Mouse (Mus musculus) embryonic facial prominence, embryonic 12.5 days (tissue): ENCODE data around the gene Icmt. TPM values are rescaled to one million over a fixed set of nuclear protein-coding genes. Genes with fewer than 3 reads are reported as not detected.
A peak's percentile ranks its signal among the peaks of the same experiment; 100 is the strongest.

Experiments used
- ATAC-seq: fragments of 200-750 bp; cut with Nextera tagmentation; 2 replicates; pipeline ENCODE4 v1.8.0; 2017; ENCODE audit not compliant: insufficient number of reproducible peaks, insufficient read depth, low FRiP score, low TSS enrichment
- H3K27ac ChIP-seq: fragments of 300-500 bp; sonication (generic); 2 replicates; pipeline ENCODE4 v1.5.1; 2016; ENCODE audit warnings: mild to moderate bottlenecking
- H3K27me3 ChIP-seq: fragments of 300-500 bp; sonication (generic); 2 replicates; pipeline ENCODE4 v1.6.1; 2016; ENCODE audit warnings: mild to moderate bottlenecking, moderate library complexity
- H3K36me3 ChIP-seq: fragments of 300-500 bp; sonication (generic); 2 replicates; pipeline ENCODE4 v1.6.1; 2016; ENCODE audit warnings: mild to moderate bottlenecking
- H3K4me1 ChIP-seq: fragments of 300-500 bp; sonication (generic); 2 replicates; pipeline ENCODE4 v1.6.1; 2016
- H3K4me2 ChIP-seq: fragments of 300-500 bp; sonication (generic); replicated peaks from 2 replicates; pipeline ENCODE4 v1.6.1; 2016; ENCODE audit warnings: mild to moderate bottlenecking, moderate library complexity
- H3K4me3 ChIP-seq: fragments of 300-500 bp; sonication (generic); 2 replicates; pipeline ENCODE4 v1.5.1; 2016; ENCODE audit warnings: mild to moderate bottlenecking
- H3K9ac ChIP-seq: fragments of 300-500 bp; sonication (generic); 2 replicates; pipeline ENCODE4 v1.6.1; 2016; ENCODE audit warnings: mild to moderate bottlenecking, moderate library complexity
- H3K9me3 ChIP-seq: fragments of 300-500 bp; sonication (generic); 2 replicates; pipeline ENCODE4 v1.6.1; 2016; ENCODE audit warnings: mild to moderate bottlenecking, moderate library complexity
- WGBS: fragments of 180-500 bp; shearing (Covaris S2); methylation state at CpG from one replicate; pipeline ENCODE4 v1.1.7; 2016; 5-methylcytosine and 5-hydroxymethylcytosine counted together
- polyA plus RNA-seq: library from polyadenylated mRNA; unstranded; fragments of >200 nt; fragmentation: Nextera tagmentation; extraction: Ambion mirVana; gene quantifications from 2 replicates; pipeline ENCODE4 v1.2.1, GENCODE M21; 2016

The Icmt gene
- polyA plus RNA-seq, 1 experiment from 2014 or later: 30.3 TPM

DNA sequence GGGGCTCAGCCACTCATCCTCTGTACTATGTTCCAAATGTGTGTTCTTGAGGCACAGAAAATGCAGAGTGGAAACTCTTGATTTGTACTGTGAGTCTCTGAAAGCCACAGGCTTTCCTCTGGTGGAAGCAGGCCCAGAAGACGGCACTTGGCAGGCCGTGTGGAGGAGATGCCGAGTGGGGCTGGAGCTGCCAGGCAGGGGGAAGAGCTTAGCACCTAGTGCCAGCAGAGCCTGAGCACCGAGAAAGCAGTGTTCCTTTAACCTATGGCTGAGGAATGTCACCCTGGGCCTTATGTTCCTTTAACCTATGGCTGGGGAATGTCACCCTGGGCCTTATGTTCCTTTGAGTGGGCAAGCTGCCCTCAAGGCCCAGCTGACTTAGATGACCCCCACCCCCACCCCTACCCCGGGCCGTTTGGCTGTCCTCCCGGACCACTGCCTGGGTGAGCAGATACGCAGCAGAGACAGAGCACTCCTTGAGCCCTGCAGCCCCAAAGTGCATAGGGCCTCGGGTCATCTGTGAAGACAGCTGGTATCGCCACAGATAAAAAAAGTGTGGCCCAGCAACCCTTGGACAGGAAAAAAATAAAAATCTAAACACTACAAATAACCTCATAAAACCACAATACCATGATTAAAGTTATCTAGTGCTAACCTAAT is 30.7 kb upstream of the Icmt start:
- Histone ChIP-seq H3K27ac (no peak overlapping the region), H3K4me2 (no peak overlapping the region), H3K36me3 (no peaks in the 10 kb centered on the region), H3K4me1 (peaks cover 33% of the 10 kb centered on the region), H3K9me3 (no peaks in the 10 kb centered on the region), H3K27me3 (no peaks in the 10 kb centered on the region), H3K4me3 (no peak overlapping the region), H3K9ac (no peak overlapping the region)
- 54% methylated on average over 10 of the region's 10 CpGs for WGBS
- ATAC-seq: no peak

DNA sequence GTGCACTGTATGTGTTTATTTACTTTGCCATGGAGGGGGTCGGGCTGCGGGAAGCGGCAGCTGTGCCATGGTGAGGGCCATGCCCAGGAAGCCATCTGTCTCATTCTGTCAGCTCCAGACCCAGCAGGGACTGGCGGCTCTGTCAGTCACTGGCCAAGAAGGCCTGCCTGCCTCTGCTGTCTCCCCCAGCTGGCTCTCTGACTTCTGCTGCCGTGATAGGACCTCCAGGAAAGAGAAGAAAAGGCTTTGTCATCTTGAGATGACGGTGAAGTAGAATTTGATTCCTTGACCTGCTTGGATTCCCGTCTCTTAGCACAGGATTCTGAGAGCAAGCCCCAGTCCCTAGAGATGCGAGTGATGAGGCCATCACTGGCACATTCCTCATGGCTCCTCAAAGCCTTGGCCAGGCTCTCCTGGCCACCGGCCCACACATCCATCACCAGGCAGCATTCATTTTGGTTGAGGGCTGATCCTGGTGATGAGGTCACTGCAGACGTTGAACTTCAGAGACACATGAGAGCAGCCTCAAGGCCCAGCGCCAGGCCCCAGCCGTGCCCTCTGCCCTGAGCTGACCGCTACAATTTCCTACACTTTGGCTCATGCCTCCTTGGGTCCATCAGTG is 29.2 kb upstream of the Icmt start:
- no peaks in the 10 kb centered on the region for H3K27me3 ChIP-seq
- H3K4me3 ChIP-seq: no peak overlapping the region
- no peak for ATAC-seq
- H3K36me3 ChIP-seq: no peaks in the 10 kb centered on the region
- 74% methylated on average over 13 of the region's 13 CpGs for WGBS
- no peaks in the 10 kb centered on the region for H3K9me3 ChIP-seq
- H3K27ac ChIP-seq: no peak overlapping the region
- H3K4me1 ChIP-seq: peaks cover 34% of the 10 kb centered on the region
- H3K9ac ChIP-seq: no peak overlapping the region
- no peak overlapping the region for H3K4me2 ChIP-seq

DNA sequence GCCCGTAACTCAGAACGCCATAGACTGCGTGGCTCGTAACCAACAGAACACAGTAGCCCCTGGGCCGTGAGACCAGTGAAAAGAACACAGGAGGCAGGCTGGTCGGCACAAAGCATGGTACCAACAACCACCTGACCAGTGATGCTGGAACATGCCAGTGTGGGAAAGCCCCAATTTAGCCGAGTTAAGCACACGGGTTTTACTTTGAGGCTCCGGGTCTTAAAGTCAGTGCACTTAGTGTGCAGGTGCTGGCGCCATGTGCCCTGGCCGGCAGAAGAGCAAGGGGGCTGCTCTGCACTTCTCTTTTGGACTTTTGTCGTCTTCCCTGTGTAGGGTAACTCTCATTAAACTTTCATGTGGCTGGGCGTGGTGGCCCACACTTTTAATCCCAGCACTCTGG is 27.1 kb upstream of the Icmt start:
- no peak overlapping the region for H3K9ac ChIP-seq
- 87% methylated on average over 13 of the region's 13 CpGs for WGBS
- no peak overlapping the region for H3K4me3 ChIP-seq
- H3K27ac ChIP-seq: no peak overlapping the region
- H3K4me2 ChIP-seq: no peak overlapping the region
- H3K4me1 ChIP-seq: peaks cover 32% of the 10 kb centered on the region
- no peaks in the 10 kb centered on the region for H3K36me3 ChIP-seq
- no peaks in the 10 kb centered on the region for H3K9me3 ChIP-seq
- no peak for ATAC-seq
- H3K27me3 ChIP-seq: peaks cover 10% of the 10 kb centered on the region

- 71% methylated on average over 9 of the region's 9 CpGs for WGBS
- no peak for ATAC-seq
- H3K4me3 ChIP-seq: no peak overlapping the region
- H3K4me1 ChIP-seq: peaks cover 36% of the 10 kb centered on the region
- H3K27ac ChIP-seq: no peak overlapping the region
- H3K36me3 ChIP-seq: no peaks in the 10 kb centered on the region
- H3K4me2 ChIP-seq: no peak overlapping the region
- H3K9me3 ChIP-seq: no peaks in the 10 kb centered on the region
- H3K9ac ChIP-seq: no peak overlapping the region
- H3K27me3 ChIP-seq: peaks cover 16% of the 10 kb centered on the region
Measured at GRCm38 (mm10) chr4:152270599-152270998, 26.4 kb upstream of the Icmt start.

GRCm38 (mm10) chr4:152271334-152271733 is 25.7 kb upstream of the Icmt start:
- Histone ChIP-seq H3K9ac (no peak overlapping the region), H3K9me3 (no peaks in the 10 kb centered on the region), H3K36me3 (no peaks in the 10 kb centered on the region), H3K27me3 (peaks cover 22% of the 10 kb centered on the region), H3K4me2 (no peak overlapping the region), H3K4me1 (peaks cover 36% of the 10 kb centered on the region), H3K4me3 (no peak overlapping the region), H3K27ac (0 out of 2 replicates have a peak overlapping the region, but pooled peaks have one; percentile 61)
- WGBS: 91% methylated on average over 11 of the region's 11 CpGs
- ATAC-seq: no peak

- Histone ChIP-seq H3K4me1 (peaks cover 36% of the 10 kb centered on the region), H3K27me3 (peaks cover 26% of the 10 kb centered on the region), H3K9ac (no peak overlapping the region), H3K36me3 (no peaks in the 10 kb centered on the region), H3K4me3 (no peak overlapping the region), H3K4me2 (no peak overlapping the region), H3K9me3 (no peaks in the 10 kb centered on the region), H3K27ac (peak overlapping the region; percentile 61)
- WGBS: 51% methylated on average over 7 of the region's 7 CpGs
- ATAC-seq: no peak
Measured at GRCm38 (mm10) chr4:152272006-152272405, 25.0 kb upstream of the Icmt start.

DNA sequence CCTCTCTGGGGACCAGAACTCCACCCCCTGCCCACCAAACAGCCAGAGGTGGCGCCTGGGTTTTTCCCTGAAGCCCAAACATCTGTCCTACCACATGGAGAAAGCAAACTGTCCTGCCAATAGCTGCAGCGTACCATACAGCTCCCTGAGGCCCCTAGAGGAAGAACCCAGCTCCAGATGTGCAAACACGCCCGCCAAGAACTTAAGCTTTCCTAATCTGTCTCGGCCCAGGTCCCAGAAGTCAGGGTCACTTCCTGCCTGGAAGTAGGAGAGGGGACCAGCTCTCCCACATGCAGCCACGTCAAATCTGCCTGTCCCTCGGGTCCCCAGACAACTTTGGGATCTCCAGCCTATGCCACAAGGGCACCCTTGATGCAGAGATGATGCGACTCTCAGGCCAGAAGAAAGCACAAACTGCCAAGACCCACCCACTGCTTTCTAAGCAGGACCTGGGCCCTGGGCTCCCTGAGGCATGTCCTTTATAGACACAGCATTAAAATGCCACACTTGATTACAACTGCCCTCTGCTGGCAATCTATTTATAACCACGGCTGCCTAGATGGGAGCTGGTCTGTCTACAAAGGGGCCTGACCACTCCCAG is 24.5 kb upstream of the Icmt start:
- Histone ChIP-seq H3K9me3 (no peaks in the 10 kb centered on the region), H3K4me1 (peaks cover 36% of the 10 kb centered on the region), H3K27me3 (peaks cover 26% of the 10 kb centered on the region), H3K9ac (no peak overlapping the region), H3K4me3 (no peak overlapping the region), H3K27ac (peak overlapping the region; percentile 61; the same call in 1 of the 2 replicates), H3K36me3 (no peaks in the 10 kb centered on the region), H3K4me2 (no peak overlapping the region)
- WGBS: 15% methylated on average over 9 of the region's 9 CpGs
- no peak for ATAC-seq

DNA sequence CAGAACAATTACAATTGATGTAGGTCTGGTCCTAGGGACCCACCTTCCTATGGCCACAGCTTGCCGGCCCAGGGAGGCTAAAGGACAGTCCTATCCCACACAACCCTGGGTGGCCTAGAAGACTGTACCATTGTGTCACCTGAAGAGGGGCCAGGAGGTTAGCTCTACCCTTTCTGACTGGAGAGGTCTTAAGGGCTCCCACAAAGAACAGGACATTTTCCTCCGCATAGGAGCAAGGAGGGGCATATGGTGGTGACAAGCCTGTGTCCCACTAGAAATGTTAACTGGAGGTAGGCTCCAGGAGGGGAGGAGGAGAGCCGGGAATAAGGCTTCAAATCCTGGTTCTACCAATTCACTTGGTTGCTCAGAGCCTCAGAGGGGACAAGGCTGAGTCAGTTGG is 23.8 kb upstream of the Icmt start:
- 27% methylated on average over 3 of the region's 3 CpGs for WGBS
- Histone ChIP-seq H3K36me3 (no peaks in the 10 kb centered on the region), H3K4me1 (peaks cover 36% of the 10 kb centered on the region), H3K9me3 (no peaks in the 10 kb centered on the region), H3K4me3 (peak overlapping the region; percentile 66; the same call in 1 of the 2 replicates), H3K9ac (no peak overlapping the region), H3K4me2 (peak overlapping the region; percentile 88), H3K27me3 (peaks cover 26% of the 10 kb centered on the region), H3K27ac (peak overlapping the region; percentile 61; the same call in 1 of the 2 replicates)
- no peak for ATAC-seq

DNA sequence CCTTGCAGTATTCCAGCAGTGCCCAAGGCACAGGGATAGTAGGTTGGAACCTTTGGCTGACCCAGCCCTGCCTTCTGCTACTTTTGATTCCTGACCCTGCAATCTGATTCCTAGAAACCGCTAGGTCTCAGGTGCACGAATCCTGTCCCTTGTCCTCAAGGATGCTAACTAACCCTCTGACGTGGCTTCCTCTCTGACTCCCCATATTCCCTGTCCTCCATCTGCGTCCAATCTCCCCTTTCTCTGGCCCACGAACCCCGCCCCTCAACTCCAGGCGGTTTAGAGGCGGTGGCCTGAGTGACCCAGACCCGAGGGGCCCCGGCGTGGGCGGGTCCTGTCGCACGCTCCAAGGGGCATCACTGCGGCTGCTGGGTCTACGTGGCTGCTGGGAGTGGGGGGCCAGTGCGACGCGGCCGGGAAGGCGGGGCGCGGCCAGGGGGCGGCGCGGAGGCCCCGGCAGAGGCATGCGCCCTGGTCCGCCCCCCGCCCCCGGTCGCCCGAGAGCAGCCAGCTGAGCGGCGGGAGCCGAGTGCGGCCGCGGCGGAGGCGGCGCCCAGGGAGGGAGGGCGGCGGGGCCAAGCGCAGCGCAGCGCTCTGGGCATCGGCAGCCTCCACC is 23.3 kb upstream of the Icmt start, which contains the start of gene Gpr153:
TSS of gene Gpr153 (plus strand) at position 612 of the 616 bp plus-strand sequence.
- Histone ChIP-seq H3K9ac (peak within 1 kb of the TSS; percentile 81), H3K27ac (peak within 1 kb of the TSS; percentile 61), H3K36me3 (no peaks in the 10 kb centered on the region), H3K9me3 (no peaks in the 10 kb centered on the region), H3K4me1 (peaks cover 36% of the 10 kb centered on the region), H3K4me2 (peak within 1 kb of the TSS; percentile 88), H3K27me3 (peaks cover 26% of the 10 kb centered on the region), H3K4me3 (peak within 1 kb of the TSS; percentile 66)
- WGBS: under 1% methylated on average over 43 of the region's 48 CpGs
- peak; percentile 45; the same call in 1 of the 2 replicates for ATAC-seq

GRCm38 (mm10) chr4:152274681-152275131 is 22.3 kb upstream of the Icmt start:
- Histone ChIP-seq H3K27ac (no peak overlapping the region), H3K36me3 (no peaks in the 10 kb centered on the region), H3K9ac (peak overlapping the region; percentile 81), H3K27me3 (peaks cover 30% of the 10 kb centered on the region), H3K4me1 (peaks cover 36% of the 10 kb centered on the region), H3K4me3 (peak overlapping the region; percentile 66), H3K9me3 (no peaks in the 10 kb centered on the region), H3K4me2 (peak overlapping the region; percentile 88)
- 4% methylated on average over 20 of the region's 20 CpGs for WGBS
- no peak for ATAC-seq

DNA sequence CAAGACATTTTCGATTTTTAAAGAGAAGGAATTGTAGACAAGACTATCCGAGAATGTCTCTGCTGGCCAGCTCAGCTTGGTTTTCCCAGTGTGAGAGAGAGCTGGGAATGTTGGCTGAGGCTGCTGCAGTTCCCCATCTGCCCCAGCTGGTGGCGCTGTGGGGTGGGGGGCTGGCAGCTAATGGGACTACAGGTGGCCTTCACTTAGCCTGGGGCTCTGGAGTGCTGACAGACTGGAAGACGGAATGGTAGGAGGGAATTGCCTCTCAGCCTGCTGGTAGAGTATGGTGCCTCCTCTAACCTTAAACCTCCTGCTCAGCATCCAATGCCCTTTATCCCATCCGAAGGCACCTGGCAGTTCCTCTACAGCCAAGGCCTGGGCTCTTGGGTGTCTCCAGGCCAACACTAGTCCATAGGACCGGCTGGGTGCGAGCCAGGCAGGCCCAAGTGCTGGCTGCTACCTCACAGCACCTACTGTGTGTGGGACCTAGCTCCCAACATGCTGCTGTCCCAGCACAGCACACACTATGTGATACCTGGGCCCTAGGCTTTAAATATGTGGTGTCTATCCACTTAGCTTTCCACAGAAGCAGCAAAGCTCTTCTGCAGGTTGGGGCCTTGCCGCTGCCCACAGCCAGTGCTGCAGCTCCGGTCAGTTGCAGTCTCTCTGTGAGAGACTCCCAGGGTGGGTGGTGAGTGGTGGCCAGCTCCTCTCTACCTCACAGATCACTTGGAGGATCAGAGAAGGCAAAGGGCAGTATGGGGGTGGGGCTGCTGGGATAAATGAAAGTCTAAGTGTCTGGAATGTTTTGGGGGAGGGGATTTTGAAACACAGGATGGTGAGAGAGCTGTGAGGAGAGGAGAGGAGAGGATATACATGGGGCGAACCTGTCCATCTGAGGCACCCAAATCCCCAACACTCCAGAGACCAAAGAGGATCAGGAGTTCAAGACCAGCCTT is 20.4 kb upstream of the Icmt start:
- ATAC-seq: no peak
- H3K27ac ChIP-seq: no peak overlapping the region
- no peaks in the 10 kb centered on the region for H3K36me3 ChIP-seq
- no peak overlapping the region for H3K9ac ChIP-seq
- H3K9me3 ChIP-seq: no peaks in the 10 kb centered on the region
- WGBS: 46% methylated on average over 10 of the region's 10 CpGs
- H3K4me3 ChIP-seq: no peak overlapping the region
- H3K4me1 ChIP-seq: peaks cover 34% of the 10 kb centered on the region
- H3K4me2 ChIP-seq: no peak overlapping the region
- H3K27me3 ChIP-seq: peaks cover 50% of the 10 kb centered on the region
